Mouse (Mus musculus) G1E (cell line): ENCODE measurements around the gene Polr3c. TPM values are rescaled to one million over a fixed set of nuclear protein-coding genes. Genes with fewer than 3 reads are reported as not detected.
A peak's percentile ranks its signal among the peaks of the same experiment; 100 is the strongest.

Experiments used
- ATAC-seq: 2 replicates; pipeline ENCODE4 v1.8.0; 2016; ENCODE audit warnings: mild to moderate bottlenecking; ENCODE audit not compliant: insufficient number of reproducible peaks, poor library complexity, low FRiP score, severe bottlenecking; ENCODE audit errors: extremely low read depth
- DNase-seq: peaks from one replicate; pipeline ENCODE4 v3.0.0; 2012; ENCODE audit warnings: low spot score
- H3K27me3 ChIP-seq: 2 replicates; pipeline ENCODE4 v1.6.1; 2012; ENCODE audit warnings: mild to moderate bottlenecking, low read length, inconsistent platforms; ENCODE audit not compliant: insufficient read depth
- H3K36me3 ChIP-seq: replicated peaks from 2 replicates; pipeline ENCODE3; 2012; ENCODE audit warnings: mild to moderate bottlenecking, inconsistent platforms
- H3K4me1 ChIP-seq: 2 replicates; pipeline ENCODE4 v1.6.1; 2012; ENCODE audit warnings: low read depth, low read length, inconsistent platforms, mixed read lengths; ENCODE audit not compliant: insufficient read depth
- H3K4me3 ChIP-seq: 2 replicates; pipeline ENCODE4 v1.5.1; 2012; ENCODE audit warnings: low read depth, mild to moderate bottlenecking, inconsistent platforms, low read length, moderate library complexity, mixed read lengths
- H3K9me3 ChIP-seq: replicated peaks from 2 replicates; pipeline ENCODE4 v1.6.1; 2012; ENCODE audit warnings: inconsistent platforms
- CTCF ChIP-seq: IDR thresholded peaks from 2 replicates; pipeline ENCODE4 v1.5.1; 2012; ENCODE audit warnings: low read depth, low read length, inconsistent platforms, mixed read lengths
- GATA1 ChIP-seq: IDR thresholded peaks from 2 replicates; pipeline ENCODE4 v1.6.1; 2012; ENCODE audit warnings: borderline replicate concordance, low read length, inconsistent platforms, mixed read lengths
- GATA2 ChIP-seq: IDR thresholded peaks from 2 replicates; pipeline ENCODE4 v1.6.1; 2012; ENCODE audit warnings: low read depth, low read length, inconsistent platforms, borderline replicate concordance
- POLR2AphosphoS5 ChIP-seq: IDR thresholded peaks from 2 replicates; pipeline ENCODE4 v1.6.1; 2012; ENCODE audit warnings: low read depth, low read length, inconsistent platforms; ENCODE audit not compliant: insufficient replicate concordance
- polyA plus RNA-seq: library from polyadenylated mRNA; stranded (reverse); fragments of >175 nt; gene quantifications from 2 replicates; pipeline ENCODE4 v1.2.3, GENCODE M21; 2012
- total RNA-seq, 2 experiments: library from RNA; stranded (forward) in 1 of 2; stranded (reverse) in 1 of 2; fragments of 200-1000 nt in 1 of 2; fragments of >200 nt in 1 of 2; fragmentation: Nextera tagmentation in 1 of 2; gene quantifications; 2 replicates each; pipeline ENCODE4 v1.2.3; 2014 to 2017

Gene Polr3c
- total and polyA plus RNA-seq, 3 experiments = 8.9 to 79.4 (median 27.9) TPM

GRCm38 (mm10) chr3:96663432-96664239 is 63.8 kb downstream of the Polr3c start:
- peak; percentile 51 for DNase-seq
- no peak overlapping the region for H3K4me3 ChIP-seq
- no peaks in the 10 kb centered on the region for H3K9me3 ChIP-seq
- H3K4me1 ChIP-seq = peaks cover 6% of the 10 kb centered on the region
- peaks cover 9% of the 10 kb centered on the region for H3K27me3 ChIP-seq
- no peak for ATAC-seq
- H3K36me3 ChIP-seq = no peaks in the 10 kb centered on the region
- TF ChIP-seq CTCF (peak; percentile 52), GATA2 (no peak)

DNA sequence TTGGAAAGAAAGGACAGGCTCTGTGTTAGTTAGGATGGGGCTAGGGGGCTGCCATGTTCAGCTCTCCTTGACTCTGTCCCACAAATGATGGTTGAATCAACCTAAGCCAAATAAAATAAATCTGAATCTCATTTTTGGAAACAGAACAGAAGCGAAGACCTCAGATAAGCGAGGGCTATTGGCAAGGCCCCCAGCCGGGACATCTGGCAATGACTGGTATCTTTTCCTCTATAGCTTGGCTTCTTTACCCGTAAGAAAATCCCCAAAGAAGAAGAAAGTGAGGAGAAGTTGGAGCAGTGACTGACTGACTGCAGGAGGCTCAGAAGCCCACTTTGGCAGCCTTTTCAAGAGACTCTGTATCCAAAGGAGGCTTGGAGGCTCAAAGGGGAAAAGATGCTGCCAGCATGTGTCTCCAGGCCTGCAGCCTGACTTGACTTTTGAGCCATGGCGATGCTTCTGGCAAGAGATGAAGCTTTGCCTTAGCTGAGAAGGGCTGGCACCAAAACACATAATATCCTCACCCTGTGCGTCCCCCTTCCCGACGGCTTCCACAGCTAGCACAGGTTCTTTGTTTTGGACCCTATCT is 64.6 kb downstream of the Polr3c start:
- DNase-seq (no peak), ATAC-seq (no peak)
- Histone ChIP-seq H3K27me3 (peaks cover 9% of the 10 kb centered on the region), H3K9me3 (no peaks in the 10 kb centered on the region), H3K4me3 (no peak overlapping the region), H3K36me3 (no peaks in the 10 kb centered on the region), H3K4me1 (peaks cover 6% of the 10 kb centered on the region)
- TF ChIP-seq POLR2AphosphoS5 = no peak
- TF ChIP-seq GATA1 = no peak
- TF ChIP-seq GATA2 = no peak

Other genes starting within 250 kb of the Polr3c start
- gene Hfe2, start 202.5 kb downstream of the Polr3c start, total RNA-seq (2014; fragmentation: Nextera tagmentation) = not detected in 2 replicates
- not detected in 2 replicates for gene Hfe2, start 202.5 kb downstream of the Polr3c start, total RNA-seq (2017)
- gene Hfe2, start 202.5 kb downstream of the Polr3c start, polyA plus RNA-seq = not detected in 2 replicates
- gene Txnip, start 169.7 kb downstream of the Polr3c start, total RNA-seq (2014; fragmentation: Nextera tagmentation) = 1,322 and 1,463 TPM in 2 replicates
- 307 and 332 TPM in 2 replicates for gene Txnip, start 169.7 kb downstream of the Polr3c start, total RNA-seq (2017)
- gene Txnip, start 169.7 kb downstream of the Polr3c start, polyA plus RNA-seq = 16.1 and 19.5 TPM in 2 replicates
- not detected in 2 replicates for gene Gm16253, start 150.6 kb downstream of the Polr3c start, total RNA-seq (2014; fragmentation: Nextera tagmentation)
- not detected in 2 replicates for gene Gm16253, start 150.6 kb downstream of the Polr3c start, total RNA-seq (2017)
- gene Gm16253, start 150.6 kb downstream of the Polr3c start, polyA plus RNA-seq = not detected in 2 replicates
- gene Polr3gl, start 133.4 kb downstream of the Polr3c start, total RNA-seq (2014; fragmentation: Nextera tagmentation) = 40.0 and 45.7 TPM in 2 replicates
- 35.4 and 40.7 TPM in 2 replicates for gene Polr3gl, start 133.4 kb downstream of the Polr3c start, total RNA-seq (2017)
- gene Polr3gl, start 133.4 kb downstream of the Polr3c start, polyA plus RNA-seq = 12.0 and 12.5 TPM in 2 replicates
- not detected in 2 replicates for gene Ankrd34a, start 131.0 kb downstream of the Polr3c start, total RNA-seq (2014; fragmentation: Nextera tagmentation)
- gene Ankrd34a, start 131.0 kb downstream of the Polr3c start, total RNA-seq (2017) = 0.05 TPM in 1 of 2 replicates, not detected in the other
- gene Ankrd34a, start 131.0 kb downstream of the Polr3c start, polyA plus RNA-seq = 0.03 and 0.04 TPM in 2 replicates
- gene Lix1l, start 126.5 kb downstream of the Polr3c start, total RNA-seq (2014; fragmentation: Nextera tagmentation) = 1.9 and 2.4 TPM in 2 replicates
- gene Lix1l, start 126.5 kb downstream of the Polr3c start, total RNA-seq (2017) = 3.6 TPM in 2 replicates
- 0.41 and 0.49 TPM in 2 replicates for gene Lix1l, start 126.5 kb downstream of the Polr3c start, polyA plus RNA-seq
- 47.6 and 56.5 TPM in 2 replicates for gene Rbm8a, start 97.7 kb downstream of the Polr3c start, total RNA-seq (2014; fragmentation: Nextera tagmentation)
- gene Rbm8a, start 97.7 kb downstream of the Polr3c start, total RNA-seq (2017) = 40.1 and 47.4 TPM in 2 replicates
- 59.2 and 115 TPM in 2 replicates for gene Rbm8a, start 97.7 kb downstream of the Polr3c start, polyA plus RNA-seq
- gene Pex11b, start 92.3 kb downstream of the Polr3c start, total RNA-seq (2014; fragmentation: Nextera tagmentation) = 49.1 and 63.0 TPM in 2 replicates
- gene Pex11b, start 92.3 kb downstream of the Polr3c start, total RNA-seq (2017) = 23.8 and 32.2 TPM in 2 replicates
- gene Pex11b, start 92.3 kb downstream of the Polr3c start, polyA plus RNA-seq = 4.2 and 4.3 TPM in 2 replicates
- gene Gm42957, start 92.2 kb downstream of the Polr3c start, total RNA-seq (2014; fragmentation: Nextera tagmentation) = 0.34 and 1.7 TPM in 2 replicates
- 0.11 and 0.17 TPM in 2 replicates for gene Gm42957, start 92.2 kb downstream of the Polr3c start, total RNA-seq (2017)
- gene Gm42957, start 92.2 kb downstream of the Polr3c start, polyA plus RNA-seq = 0.06 and 0.09 TPM in 2 replicates
- gene Itga10, start 82.0 kb downstream of the Polr3c start, total RNA-seq (2014; fragmentation: Nextera tagmentation) = 2.2 and 8.3 TPM in 2 replicates
- gene Itga10, start 82.0 kb downstream of the Polr3c start, total RNA-seq (2017) = 0.29 and 0.33 TPM in 2 replicates
- gene Itga10, start 82.0 kb downstream of the Polr3c start, polyA plus RNA-seq = 0.10 and 0.20 TPM in 2 replicates
- gene Ankrd35, start 57.5 kb downstream of the Polr3c start, total RNA-seq (2014; fragmentation: Nextera tagmentation) = not detected in 2 replicates
- gene Ankrd35, start 57.5 kb downstream of the Polr3c start, total RNA-seq (2017) = 0.06 TPM in 1 of 2 replicates, not detected in the other
- not detected in 2 replicates for gene Ankrd35, start 57.5 kb downstream of the Polr3c start, polyA plus RNA-seq
- gene Pias3, start 31.2 kb downstream of the Polr3c start, total RNA-seq (2014; fragmentation: Nextera tagmentation) = 12.5 and 15.8 TPM in 2 replicates
- gene Pias3, start 31.2 kb downstream of the Polr3c start, total RNA-seq (2017) = 5.5 and 7.3 TPM in 2 replicates
- gene Pias3, start 31.2 kb downstream of the Polr3c start, polyA plus RNA-seq = 10.6 and 12.1 TPM in 2 replicates
- 0.68 TPM in 1 of 2 replicates, not detected in the other for gene Nudt17, start 19.1 kb downstream of the Polr3c start, total RNA-seq (2014; fragmentation: Nextera tagmentation)
- gene Nudt17, start 19.1 kb downstream of the Polr3c start, total RNA-seq (2017) = 0.22 and 0.70 TPM in 2 replicates
- 0.66 and 0.83 TPM in 2 replicates for gene Nudt17, start 19.1 kb downstream of the Polr3c start, polyA plus RNA-seq
- 63.7 and 83.0 TPM in 2 replicates for gene Rnf115, start within 50 bp of the Polr3c start, total RNA-seq (2014; fragmentation: Nextera tagmentation)
- 79.1 and 81.7 TPM in 2 replicates for gene Rnf115, start within 50 bp of the Polr3c start, total RNA-seq (2017)
- gene Rnf115, start within 50 bp of the Polr3c start, polyA plus RNA-seq = 21.2 and 26.4 TPM in 2 replicates
- not detected in 2 replicates for gene Pdzk1, start 101.7 kb upstream of the Polr3c start, total RNA-seq (2014; fragmentation: Nextera tagmentation)
- gene Pdzk1, start 101.7 kb upstream of the Polr3c start, total RNA-seq (2017) = 0.05 and 0.46 TPM in 2 replicates
- gene Pdzk1, start 101.7 kb upstream of the Polr3c start, polyA plus RNA-seq = 0.20 and 0.41 TPM in 2 replicates
- 0.53 and 1.0 TPM in 2 replicates for gene Cd160, start 101.7 kb upstream of the Polr3c start, total RNA-seq (2014; fragmentation: Nextera tagmentation)
- gene Cd160, start 101.7 kb upstream of the Polr3c start, total RNA-seq (2017) = 0.27 and 0.41 TPM in 2 replicates
- 1.4 and 1.5 TPM in 2 replicates for gene Cd160, start 101.7 kb upstream of the Polr3c start, polyA plus RNA-seq
- not detected in 2 replicates for gene Gja5, start 177.1 kb upstream of the Polr3c start, total RNA-seq (2014; fragmentation: Nextera tagmentation)
- 0.05 TPM in 1 of 2 replicates, not detected in the other for gene Gja5, start 177.1 kb upstream of the Polr3c start, total RNA-seq (2017)
- 0.02 TPM in 2 replicates for gene Gja5, start 177.1 kb upstream of the Polr3c start, polyA plus RNA-seq
- gene Gpr89, start 177.7 kb upstream of the Polr3c start, total RNA-seq (2014; fragmentation: Nextera tagmentation) = 26.8 and 28.8 TPM in 2 replicates
- gene Gpr89, start 177.7 kb upstream of the Polr3c start, total RNA-seq (2017) = 25.5 and 37.3 TPM in 2 replicates
- gene Gpr89, start 177.7 kb upstream of the Polr3c start, polyA plus RNA-seq = 2.0 and 2.6 TPM in 2 replicates
- gene Gja8, start 198.4 kb upstream of the Polr3c start, total RNA-seq (2014; fragmentation: Nextera tagmentation) = not detected in 2 replicates
- 0.06 and 0.11 TPM in 2 replicates for gene Gja8, start 198.4 kb upstream of the Polr3c start, total RNA-seq (2017)
- not detected in 2 replicates for gene Gja8, start 198.4 kb upstream of the Polr3c start, polyA plus RNA-seq